Mouse (Mus musculus) stomach, embryonic 15.5 days (tissue): Measurements from ENCODE around the gene Ppp3r1. TPM values are rescaled to one million over a fixed set of nuclear protein-coding genes. Genes with fewer than 3 reads are reported as not detected.

ENCODE experiments used
- ATAC-seq: fragments of 200-750 bp; cut with Nextera tagmentation; 2 replicates; pipeline ENCODE4 v1.8.0; 2017; ENCODE audit warnings: low read depth, moderate number of reproducible peaks, moderate TSS enrichment; ENCODE audit not compliant: insufficient read depth, low FRiP score
- H3K27ac ChIP-seq: fragments of 300-500 bp; sonication (generic); 2 replicates; pipeline ENCODE4 v1.5.1; 2015; ENCODE audit warnings: mild to moderate bottlenecking, inconsistent platforms
- H3K27me3 ChIP-seq: fragments of 300-500 bp; sonication (generic); replicated peaks from 2 replicates; pipeline ENCODE4 v1.6.1; 2015; ENCODE audit warnings: inconsistent platforms
- H3K36me3 ChIP-seq: fragments of 300-500 bp; sonication (generic); 2 replicates; pipeline ENCODE4 v1.6.1; 2015; ENCODE audit warnings: inconsistent platforms
- H3K4me1 ChIP-seq: fragments of 300-500 bp; sonication (generic); 2 replicates; pipeline ENCODE4 v1.6.1; 2015; ENCODE audit warnings: inconsistent platforms
- H3K4me2 ChIP-seq: fragments of 300-500 bp; sonication (generic); 2 replicates; pipeline ENCODE4 v1.6.1; 2015; ENCODE audit warnings: mild to moderate bottlenecking, inconsistent platforms
- H3K4me3 ChIP-seq: fragments of 300-500 bp; sonication (generic); replicated peaks from 2 replicates; pipeline ENCODE4 v1.5.1; 2015; ENCODE audit warnings: inconsistent platforms
- H3K9ac ChIP-seq: fragments of 300-500 bp; sonication (generic); 2 replicates; pipeline ENCODE4 v1.6.1; 2015; ENCODE audit warnings: inconsistent platforms
- H3K9me3 ChIP-seq: fragments of 300-500 bp; sonication (generic); 2 replicates; pipeline ENCODE4 v1.6.1; 2016; ENCODE audit warnings: inconsistent platforms
- WGBS: fragments of 180-500 bp; shearing (Covaris S2); methylation state at CpG from one replicate; pipeline ENCODE4 v1.1.7; 2015; 5-methylcytosine and 5-hydroxymethylcytosine counted together
- polyA plus RNA-seq: library from polyadenylated mRNA; unstranded; fragments of >200 nt; fragmentation: Nextera tagmentation; extraction: Ambion mirVana; gene quantifications from 2 replicates; pipeline ENCODE4 v1.2.1, GENCODE M21; 2015

Ppp3r1 gene
- polyA plus RNA-seq, 1 experiment from 2014 or later = 102 TPM

DNA sequence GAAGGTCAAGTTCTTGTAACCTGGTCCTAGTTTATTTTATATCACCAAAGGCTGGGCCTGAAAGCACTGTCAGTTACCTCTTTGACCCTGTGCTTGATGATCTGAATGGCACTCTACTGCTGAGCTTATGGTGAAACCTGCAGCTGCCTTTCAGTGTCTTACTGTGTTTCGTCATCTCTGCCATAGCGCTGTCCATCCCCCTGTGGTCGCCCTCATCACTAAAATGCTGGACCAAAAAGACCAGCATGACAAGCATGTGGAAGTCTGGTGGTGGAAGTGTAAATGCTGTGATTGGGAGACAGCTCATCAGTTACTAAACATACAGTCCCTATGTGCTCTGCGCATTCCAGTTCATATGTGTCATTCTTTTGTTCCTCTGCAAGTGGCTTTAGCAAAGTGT is 13.2 kb downstream of the Ppp3r1 start:
- H3K9me3 ChIP-seq = no peaks in the 10 kb centered on the region
- ATAC-seq = no peak
- H3K9ac ChIP-seq = no peak overlapping the region
- H3K4me2 ChIP-seq = no peak overlapping the region
- peaks cover 3% of the 10 kb centered on the region for H3K4me1 ChIP-seq
- no peak overlapping the region for H3K27ac ChIP-seq
- H3K36me3 ChIP-seq = peaks cover 7% of the 10 kb centered on the region; the same call in 1 of the 2 replicates
- WGBS = 91% methylated on average over 4 of the region's 4 CpGs
- H3K27me3 ChIP-seq = no peaks in the 10 kb centered on the region
- H3K4me3 ChIP-seq = no peak overlapping the region

DNA sequence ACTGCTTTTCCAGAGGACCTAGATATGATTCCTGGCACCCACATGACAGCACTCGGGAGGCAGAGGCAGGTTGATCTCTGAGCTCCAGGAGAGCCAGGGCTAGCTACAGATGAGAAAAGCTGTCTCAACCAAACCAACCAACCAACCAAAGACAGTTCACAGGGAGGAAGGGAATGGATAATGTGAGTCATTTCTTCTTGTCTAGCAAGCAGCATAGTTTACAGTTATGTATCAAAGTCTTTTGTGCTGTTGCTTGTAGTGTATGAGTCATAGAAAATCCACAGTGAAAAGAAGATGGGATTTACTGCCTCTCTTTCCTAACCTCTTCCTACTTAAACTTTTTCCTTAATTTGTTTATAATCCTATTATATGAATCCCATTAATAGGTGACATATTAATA is 17.6 kb downstream of the Ppp3r1 start:
- Histone ChIP-seq H3K27ac (no peak overlapping the region), H3K36me3 (peaks cover 7% of the 10 kb centered on the region; the same call in 1 of the 2 replicates), H3K9ac (no peak overlapping the region), H3K4me3 (no peak overlapping the region), H3K27me3 (no peaks in the 10 kb centered on the region), H3K9me3 (no peaks in the 10 kb centered on the region), H3K4me1 (peaks cover under 1% of the 10 kb centered on the region), H3K4me2 (no peak overlapping the region)
- ATAC-seq = no peak
- 91% methylated on average over 1 of the region's 1 CpGs for WGBS

DNA sequence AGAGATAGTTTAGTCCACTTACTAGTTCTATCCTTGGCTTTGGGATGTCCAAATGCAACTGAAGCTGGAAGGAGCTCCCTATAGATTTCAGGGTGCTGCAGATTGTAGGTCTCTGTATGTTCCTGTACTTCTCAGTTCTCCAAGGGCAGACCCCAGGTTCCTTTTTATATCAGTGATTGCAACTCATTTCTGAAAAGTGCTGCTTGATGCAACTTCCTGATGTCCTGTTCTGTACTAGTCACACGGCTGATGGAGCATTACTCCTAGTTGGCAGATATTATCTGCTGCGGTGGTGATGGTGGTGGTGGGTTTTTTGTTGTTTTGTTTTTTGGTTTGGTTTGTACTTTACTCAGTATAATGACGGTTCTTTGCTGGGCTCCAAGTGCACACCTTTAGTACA is 21.7 kb downstream of the Ppp3r1 start:
- ATAC-seq = no peak
- Histone ChIP-seq H3K4me1 (no peaks in the 10 kb centered on the region), H3K4me3 (no peak overlapping the region), H3K27me3 (no peaks in the 10 kb centered on the region), H3K27ac (no peak overlapping the region), H3K9ac (no peak overlapping the region), H3K4me2 (no peak overlapping the region), H3K36me3 (no peaks in the 10 kb centered on the region), H3K9me3 (no peaks in the 10 kb centered on the region)
- 74% methylated on average over 3 of the region's 3 CpGs for WGBS

DNA sequence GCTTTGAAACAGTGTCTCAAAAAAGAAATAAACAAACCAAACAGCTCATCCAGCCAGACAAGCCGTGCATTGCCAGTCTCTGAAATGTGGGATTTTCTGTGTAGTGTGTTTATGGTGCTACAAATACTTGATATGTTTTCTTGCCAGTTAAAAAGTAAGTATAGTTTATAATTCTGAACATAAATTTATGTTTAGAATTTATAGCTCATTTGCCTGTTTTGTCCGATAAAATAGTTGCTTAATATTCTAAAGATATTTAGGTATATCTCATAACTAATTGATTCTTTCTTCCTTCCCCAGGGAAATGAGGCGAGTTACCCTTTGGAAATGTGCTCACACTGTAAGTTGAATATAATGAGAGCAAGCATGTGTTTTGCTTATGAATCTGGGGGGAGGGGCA is 22.7 kb downstream of the Ppp3r1 start, which contains the start of gene Wdr92:
Gene Wdr92 (plus strand): TSS at position 301 of the 400 bp plus-strand sequence.
- Histone ChIP-seq H3K9ac (no peak within 1 kb of the TSS), H3K4me3 (no peak within 1 kb of the TSS)
- 78% methylated on average over 3 of the region's 3 CpGs for WGBS

DNA sequence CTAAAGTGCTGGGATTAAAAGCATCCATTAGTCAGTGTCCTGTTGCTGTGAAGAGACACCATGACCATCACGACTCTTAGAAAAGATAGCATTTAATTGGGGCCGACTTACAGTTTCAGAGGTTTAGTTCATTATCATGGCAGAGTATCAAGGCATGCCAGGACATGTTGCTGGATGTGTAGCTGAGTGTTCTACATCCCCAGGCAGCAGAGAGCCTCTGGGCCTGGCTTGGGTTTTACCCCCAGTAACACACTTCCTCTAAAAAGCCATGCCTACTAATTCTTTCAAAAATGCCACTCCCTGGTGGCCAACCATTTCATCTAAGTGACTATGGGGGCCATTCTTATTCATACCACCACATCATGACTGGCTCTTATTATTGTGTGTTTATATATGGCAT is 24.1 kb downstream of the Ppp3r1 start:
- WGBS = 85% methylated on average over 2 of the region's 2 CpGs

More for the DNA sequence above, 22.7 kb downstream of the Ppp3r1 start, which contains the start of gene Wdr92:
- Histone ChIP-seq H3K27ac (no peak within 1 kb of the TSS), H3K9me3 (no peaks in the 10 kb centered on the region), H3K4me2 (no peak within 1 kb of the TSS), H3K27me3 (no peaks in the 10 kb centered on the region), H3K4me1 (no peaks in the 10 kb centered on the region), H3K36me3 (no peaks in the 10 kb centered on the region)
- no peak for ATAC-seq

DNA sequence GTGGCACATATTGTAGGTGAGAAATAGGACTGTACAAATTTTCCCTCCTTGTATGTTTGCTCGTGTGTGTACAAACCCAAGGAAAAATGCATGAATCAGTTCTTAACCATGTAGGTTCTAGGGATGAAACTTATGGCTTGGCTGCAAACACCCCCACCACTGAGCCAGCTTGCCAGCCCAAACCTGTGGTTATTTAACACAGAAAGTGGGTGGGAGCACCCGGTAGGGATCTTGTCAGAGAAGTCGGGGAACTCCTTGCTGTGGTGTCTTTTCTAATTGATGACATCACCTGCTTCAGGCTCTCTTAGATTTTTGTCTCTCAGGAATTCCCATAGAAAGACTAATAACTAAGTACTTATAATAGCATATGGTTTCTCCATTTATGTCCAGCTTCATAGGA is 28.6 kb downstream of the Ppp3r1 start:
- Histone ChIP-seq H3K4me1 (no peaks in the 10 kb centered on the region), H3K36me3 (no peaks in the 10 kb centered on the region), H3K9ac (no peak overlapping the region), H3K9me3 (no peaks in the 10 kb centered on the region), H3K27ac (no peak overlapping the region), H3K4me3 (no peak overlapping the region), H3K4me2 (no peak overlapping the region), H3K27me3 (no peaks in the 10 kb centered on the region)
- ATAC-seq = no peak
- WGBS = 86% methylated on average over 3 of the region's 3 CpGs

More for the DNA sequence above, 24.1 kb downstream of the Ppp3r1 start:
- Histone ChIP-seq H3K27ac (no peak overlapping the region), H3K36me3 (no peaks in the 10 kb centered on the region), H3K4me3 (no peak overlapping the region), H3K4me1 (no peaks in the 10 kb centered on the region), H3K9ac (no peak overlapping the region), H3K27me3 (no peaks in the 10 kb centered on the region), H3K4me2 (no peak overlapping the region), H3K9me3 (no peaks in the 10 kb centered on the region)
- no peak for ATAC-seq

DNA sequence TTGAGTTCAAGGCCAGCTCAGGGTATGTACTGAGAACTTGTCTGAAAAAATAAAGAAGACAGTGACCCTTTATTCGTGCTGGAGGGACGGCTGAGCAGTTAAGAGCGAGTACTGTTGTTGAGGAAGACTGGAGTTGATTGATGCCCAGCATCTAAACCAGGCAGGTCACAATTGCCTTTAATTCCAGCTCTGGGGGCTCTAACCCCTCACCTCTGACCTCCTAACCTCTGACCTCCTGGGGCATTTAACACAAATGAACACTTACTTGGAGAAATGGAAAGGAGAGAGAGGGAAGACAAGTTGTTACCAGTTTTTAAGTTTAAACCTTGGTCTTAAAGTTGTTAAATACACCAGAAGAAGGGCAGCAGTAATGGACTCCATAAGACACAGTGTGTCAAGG is 29.7 kb downstream of the Ppp3r1 start:
- 67% methylated on average over 3 of the region's 3 CpGs for WGBS
- no peaks in the 10 kb centered on the region for H3K27me3 ChIP-seq
- no peaks in the 10 kb centered on the region for H3K9me3 ChIP-seq
- no peaks in the 10 kb centered on the region for H3K36me3 ChIP-seq
- H3K4me1 ChIP-seq = no peaks in the 10 kb centered on the region
- no peak overlapping the region for H3K4me3 ChIP-seq
- ATAC-seq = no peak
- H3K9ac ChIP-seq = no peak overlapping the region
- H3K4me2 ChIP-seq = no peak overlapping the region
- no peak overlapping the region for H3K27ac ChIP-seq

DNA sequence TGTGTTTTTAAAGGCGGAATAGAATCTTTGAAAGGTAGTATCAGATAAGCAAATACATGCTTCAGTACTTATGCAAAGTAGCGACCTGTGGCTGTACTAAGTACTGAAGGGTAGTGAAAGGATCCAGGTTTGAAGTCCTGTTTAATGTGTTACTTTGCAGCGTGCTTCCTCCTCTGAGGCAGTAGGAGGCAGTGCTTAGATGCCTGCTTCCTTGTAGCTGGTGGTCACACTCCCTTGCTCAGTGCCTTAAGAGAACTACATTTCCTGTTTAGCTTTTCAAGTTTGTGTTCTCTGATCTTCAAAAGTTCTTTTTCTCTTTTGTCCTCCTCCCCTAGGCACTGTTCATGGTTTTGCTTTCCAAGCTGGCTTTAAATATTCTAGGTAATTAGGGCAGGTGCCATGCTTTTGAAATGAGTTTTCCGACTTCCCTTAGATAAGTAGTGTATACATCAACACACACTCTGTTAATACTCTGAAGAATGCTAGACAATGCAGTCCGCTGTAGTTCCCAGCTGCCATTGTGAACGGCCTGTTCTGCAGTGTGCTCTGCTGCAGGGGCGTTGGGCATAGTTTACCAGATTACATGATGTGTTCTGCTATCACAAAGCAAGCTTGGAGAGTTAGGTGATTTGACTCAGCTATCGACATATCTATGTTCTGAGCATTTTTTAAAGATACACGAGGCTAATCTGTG is 33.2 kb downstream of the Ppp3r1 start:
- H3K4me1 ChIP-seq = no peaks in the 10 kb centered on the region
- WGBS = 71% methylated on average over 9 of the region's 9 CpGs
- H3K4me2 ChIP-seq = no peak overlapping the region
- no peak overlapping the region for H3K9ac ChIP-seq
- H3K9me3 ChIP-seq = no peaks in the 10 kb centered on the region
- no peak for ATAC-seq
- peaks cover 23% of the 10 kb centered on the region for H3K36me3 ChIP-seq
- no peak overlapping the region for H3K4me3 ChIP-seq
- H3K27ac ChIP-seq = no peak overlapping the region
- no peaks in the 10 kb centered on the region for H3K27me3 ChIP-seq

DNA sequence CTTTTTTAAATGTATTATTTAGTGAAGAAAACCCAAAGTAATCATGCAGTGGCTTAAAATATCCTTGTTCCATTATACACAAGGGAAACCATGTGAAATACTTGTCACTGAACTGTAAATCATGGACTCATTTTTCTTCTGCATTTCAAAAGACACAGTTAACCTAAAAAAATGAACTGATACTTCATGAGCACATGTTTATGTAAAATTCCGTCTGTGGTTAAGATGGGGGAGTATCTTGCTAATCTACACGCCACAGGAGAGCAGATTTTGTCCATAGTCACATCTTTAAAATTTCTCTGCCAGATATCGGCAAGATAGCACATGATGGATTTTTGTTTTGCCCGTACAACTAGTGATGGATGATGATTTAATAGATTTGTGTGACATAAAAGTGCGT is 40.1 kb downstream of the Ppp3r1 start:
- no peak overlapping the region for H3K27ac ChIP-seq
- H3K4me3 ChIP-seq = no peak overlapping the region
- H3K36me3 ChIP-seq = peaks cover 36% of the 10 kb centered on the region
- no peak for ATAC-seq
- 76% methylated on average over 5 of the region's 5 CpGs for WGBS
- no peaks in the 10 kb centered on the region for H3K4me1 ChIP-seq
- no peaks in the 10 kb centered on the region for H3K27me3 ChIP-seq
- H3K9me3 ChIP-seq = no peaks in the 10 kb centered on the region
- H3K4me2 ChIP-seq = no peak overlapping the region
- no peak overlapping the region for H3K9ac ChIP-seq

DNA sequence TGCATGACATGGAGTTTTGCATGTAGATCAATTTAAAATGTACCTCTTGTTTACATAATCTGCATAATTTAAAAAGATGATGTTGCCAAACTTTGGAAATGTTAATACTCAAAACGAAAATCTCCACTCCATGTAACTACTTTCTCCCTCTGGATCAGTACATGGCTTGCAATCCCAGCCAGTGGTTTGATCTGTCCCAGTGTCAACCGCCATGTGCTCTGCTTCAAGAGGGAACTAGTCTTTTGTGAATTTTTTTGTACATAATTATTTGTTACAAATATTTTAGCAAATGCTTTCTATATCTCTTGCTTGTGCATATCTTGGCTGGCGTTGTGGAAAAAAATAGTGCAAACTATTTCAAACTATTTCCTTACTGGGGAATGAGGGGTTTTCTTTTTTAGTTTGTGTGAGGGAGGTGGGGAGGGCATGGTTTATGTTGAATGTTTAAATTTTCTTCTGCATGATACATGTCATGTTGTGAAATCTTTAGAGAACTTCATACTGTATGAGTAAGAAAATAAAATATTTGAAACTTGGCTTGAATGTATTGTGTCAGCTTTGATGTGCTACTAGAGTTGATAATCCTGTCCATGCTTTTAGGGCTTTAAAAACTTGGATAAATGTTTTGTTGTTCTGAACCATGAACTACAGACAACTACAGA is 40.9 kb downstream of the Ppp3r1 start:
- Histone ChIP-seq H3K27ac (no peak overlapping the region), H3K4me1 (no peaks in the 10 kb centered on the region), H3K9me3 (no peaks in the 10 kb centered on the region), H3K4me3 (no peak overlapping the region), H3K36me3 (peaks cover 33% of the 10 kb centered on the region), H3K27me3 (no peaks in the 10 kb centered on the region), H3K4me2 (no peak overlapping the region), H3K9ac (no peak overlapping the region)
- no peak for ATAC-seq
- WGBS = 84% methylated on average over 3 of the region's 3 CpGs

DNA sequence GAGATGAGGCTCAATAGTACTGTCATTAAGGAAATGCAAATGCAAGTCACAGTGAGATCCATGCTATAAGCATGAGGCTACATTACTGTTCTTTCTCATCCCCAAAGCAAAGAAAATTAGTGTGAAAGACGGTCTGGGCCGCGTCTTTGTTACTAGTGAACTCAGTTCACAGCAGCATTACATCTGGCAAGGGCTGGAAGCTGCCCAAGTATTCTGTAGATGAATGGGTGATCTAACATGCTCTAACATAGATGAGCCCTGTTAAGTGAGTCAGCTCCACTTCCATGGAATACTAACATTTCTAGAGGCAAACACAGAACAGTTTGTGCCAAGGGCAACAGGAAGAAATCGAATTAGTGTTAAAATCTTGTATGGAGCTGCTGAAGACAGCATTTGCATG is 41.9 kb downstream of the Ppp3r1 start:
- no peak for ATAC-seq
- Histone ChIP-seq H3K27ac (no peak overlapping the region), H3K4me1 (no peaks in the 10 kb centered on the region), H3K36me3 (peaks cover 24% of the 10 kb centered on the region; the same call in 1 of the 2 replicates), H3K27me3 (no peaks in the 10 kb centered on the region), H3K4me3 (no peak overlapping the region), H3K9me3 (no peaks in the 10 kb centered on the region), H3K9ac (no peak overlapping the region), H3K4me2 (no peak overlapping the region)
- 81% methylated on average over 4 of the region's 4 CpGs for WGBS

DNA sequence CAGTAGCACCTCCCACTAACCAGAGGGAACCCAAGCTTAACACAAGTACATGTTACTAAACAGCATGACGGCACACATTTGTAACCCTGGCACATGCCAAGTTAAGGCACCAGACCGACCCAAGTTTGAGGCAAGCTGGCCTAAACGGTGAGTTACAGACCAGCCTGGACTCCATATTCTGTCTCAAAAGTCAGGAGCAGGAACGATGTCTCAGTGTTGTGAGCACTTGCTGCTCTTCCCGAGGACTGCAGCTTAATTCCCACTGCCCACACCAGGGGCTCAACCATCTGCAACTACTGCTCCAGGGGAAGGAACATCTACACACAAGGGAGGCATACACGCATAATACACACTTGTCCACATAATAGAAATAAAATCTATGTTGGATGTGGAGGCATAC is 43.4 kb downstream of the Ppp3r1 start:
- Histone ChIP-seq H3K9ac (no peak overlapping the region), H3K36me3 (peaks cover 15% of the 10 kb centered on the region; the same call in 1 of the 2 replicates), H3K4me1 (no peaks in the 10 kb centered on the region), H3K9me3 (no peaks in the 10 kb centered on the region), H3K4me2 (no peak overlapping the region), H3K4me3 (no peak overlapping the region), H3K27me3 (no peaks in the 10 kb centered on the region), H3K27ac (no peak overlapping the region)
- ATAC-seq = no peak
- 86% methylated on average over 6 of the region's 6 CpGs for WGBS
